Mouse (Mus musculus) limb, embryonic 14.5 days (tissue): Measurements from ENCODE around the gene Myh7. TPM values are rescaled to one million over a fixed set of nuclear protein-coding genes. Genes with fewer than 3 reads are reported as not detected.
"Not testable (repeated sequence)": the region's sequence is repeated elsewhere in the genome, so short reads cannot be mapped to it uniquely, and the experiment has no call there.

Experiments
- ATAC-seq: fragments of 200-750 bp; cut with Nextera tagmentation; 2 replicates; pipeline ENCODE4 v1.8.0; 2017; ENCODE audit warnings: low read depth, moderate number of reproducible peaks, moderate TSS enrichment; ENCODE audit not compliant: low FRiP score
- DNase-seq: peaks from one replicate; pipeline ENCODE4 v3.0.0-alpha.2; 2015; ENCODE audit warnings: low spot score
- H3K27ac ChIP-seq: fragments of 300-500 bp; sonication (generic); replicated peaks from 2 replicates; pipeline ENCODE4 v1.5.1; 2014; ENCODE audit warnings: low read depth, mild to moderate bottlenecking, low read length, moderate library complexity, mixed read lengths
- H3K27me3 ChIP-seq: fragments of 300-500 bp; sonication (generic); 2 replicates; pipeline ENCODE4 v1.6.1; 2014; ENCODE audit warnings: low read length, mixed read lengths; ENCODE audit not compliant: control insufficient read depth, insufficient read depth
- H3K36me3 ChIP-seq: fragments of 300-500 bp; sonication (generic); 2 replicates; pipeline ENCODE4 v1.6.1; 2014; ENCODE audit warnings: mild to moderate bottlenecking, low read length, moderate library complexity, mixed read lengths; ENCODE audit not compliant: control insufficient read depth, insufficient read depth
- H3K4me1 ChIP-seq: fragments of 300-500 bp; sonication (generic); 2 replicates; pipeline ENCODE4 v1.6.1; 2014; ENCODE audit warnings: antibody characterized with exemption, low read length, mixed read lengths; ENCODE audit not compliant: control insufficient read depth, insufficient read depth
- H3K4me2 ChIP-seq: fragments of 300-500 bp; sonication (generic); replicated peaks from 2 replicates; pipeline ENCODE4 v1.6.1; 2014; ENCODE audit warnings: low read depth, mild to moderate bottlenecking, low read length, moderate library complexity; ENCODE audit not compliant: severe bottlenecking
- H3K4me3 ChIP-seq: fragments of 300-500 bp; sonication (generic); replicated peaks from 2 replicates; pipeline ENCODE4 v1.5.1; 2014; ENCODE audit warnings: low read length
- H3K9ac ChIP-seq: fragments of 300-500 bp; sonication (generic); 2 replicates; pipeline ENCODE4 v1.6.1; 2014; ENCODE audit warnings: mild to moderate bottlenecking, low read depth, low read length, moderate library complexity; ENCODE audit not compliant: severe bottlenecking
- H3K9me3 ChIP-seq: fragments of 300-500 bp; sonication (generic); 2 replicates; pipeline ENCODE4 v1.6.1; 2016; ENCODE audit warnings: low read length; ENCODE audit not compliant: control insufficient read depth
- POLR2A ChIP-seq: fragments of 200-500 bp; IDR thresholded peaks from 2 replicates; pipeline ENCODE4 v1.8.0; 2012; ENCODE audit warnings: inconsistent platforms, mild to moderate bottlenecking, moderate library complexity, borderline replicate concordance; ENCODE audit not compliant: insufficient read depth, insufficient read length; ENCODE audit errors: extremely low read depth
- whole genome bisulfite sequencing: fragments of 180-500 bp; shearing (Covaris S2); extraction: QIAGEN DNeasy Blood & Tissue Kit; methylation state at CpG from one replicate; pipeline ENCODE4 v1.1.7; 2014; 5-methylcytosine and 5-hydroxymethylcytosine counted together
- polyA plus RNA-seq, 2 experiments: library from polyadenylated mRNA; depleted of rRNA in 1 of 2; stranded (reverse) in 1 of 2; unstranded in 1 of 2; fragments of >200 nt; fragmentation: Nextera tagmentation in 1 of 2; extraction: Ambion mirVana in 1 of 2; gene quantifications; 2 replicates each; pipeline versions ENCODE4 v1.2.1 to v1.2.3; 2012 to 2014

The Myh7 gene
- polyA plus RNA-seq, 2 experiments, result 55.3 to 59.8 TPM

DNA sequence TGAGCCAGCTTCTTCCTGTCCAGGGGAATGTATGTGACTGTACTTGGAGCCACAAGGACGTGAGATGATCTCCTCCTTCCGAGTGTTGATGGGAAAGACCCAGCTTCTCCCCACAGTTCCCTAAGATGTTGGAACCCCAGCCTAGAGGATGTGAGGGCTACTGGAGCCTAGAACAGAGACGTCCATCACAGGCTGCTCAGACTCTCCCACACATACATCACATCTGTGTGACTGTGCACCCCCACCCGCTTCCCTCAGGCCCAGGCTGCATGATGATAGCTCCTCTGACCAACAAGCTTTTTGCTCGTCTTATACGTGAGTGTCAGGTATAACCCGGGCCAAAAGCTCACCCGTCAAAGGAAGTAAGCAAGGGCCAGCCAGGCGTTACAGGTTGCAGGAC, 45.6 kb downstream of the Myh7 start:
- Histone ChIP-seq H3K9ac (no peak overlapping the region), H3K4me1 (no peaks in the 10 kb centered on the region), H3K4me2 (no peak overlapping the region), H3K4me3 (no peak overlapping the region), H3K27me3 (no peaks in the 10 kb centered on the region), H3K36me3 (no peaks in the 10 kb centered on the region), H3K27ac (no peak overlapping the region), H3K9me3 (no peaks in the 10 kb centered on the region)
- 85% methylated on average over 9 of the region's 9 CpGs for WGBS
- DNase-seq, result no peak
- no peak for ATAC-seq
- TF ChIP-seq POLR2A, result no peak

DNA sequence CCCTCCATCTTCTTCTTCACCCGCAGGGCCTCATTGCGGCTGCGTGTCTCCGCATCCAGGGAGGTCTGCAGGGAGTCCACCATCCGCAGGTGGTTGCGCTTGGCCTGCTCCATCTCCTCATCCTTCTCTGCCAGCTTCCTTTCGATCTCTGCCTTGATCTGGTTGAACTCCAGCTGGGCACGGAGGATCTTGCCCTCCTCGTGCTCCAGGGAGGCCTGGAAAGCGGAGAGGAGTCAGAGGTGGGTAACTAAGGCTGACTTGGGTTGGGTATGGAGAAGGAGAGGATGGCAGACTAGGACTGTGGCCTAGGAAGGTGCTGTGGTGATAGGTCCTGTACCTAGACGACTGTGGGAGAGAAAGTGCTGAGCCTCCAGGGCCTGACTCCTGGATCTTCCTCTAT, 47.4 kb downstream of the Myh7 start:
- not testable (repeated sequence) for ATAC-seq, H3K4me3 ChIP-seq, H3K36me3 ChIP-seq, H3K4me1 ChIP-seq, H3K9ac ChIP-seq, H3K4me2 ChIP-seq, H3K27me3 ChIP-seq, H3K9me3 ChIP-seq, H3K27ac ChIP-seq, DNase-seq
- 81% methylated on average over 6 of the region's 11 CpGs for WGBS

DNA sequence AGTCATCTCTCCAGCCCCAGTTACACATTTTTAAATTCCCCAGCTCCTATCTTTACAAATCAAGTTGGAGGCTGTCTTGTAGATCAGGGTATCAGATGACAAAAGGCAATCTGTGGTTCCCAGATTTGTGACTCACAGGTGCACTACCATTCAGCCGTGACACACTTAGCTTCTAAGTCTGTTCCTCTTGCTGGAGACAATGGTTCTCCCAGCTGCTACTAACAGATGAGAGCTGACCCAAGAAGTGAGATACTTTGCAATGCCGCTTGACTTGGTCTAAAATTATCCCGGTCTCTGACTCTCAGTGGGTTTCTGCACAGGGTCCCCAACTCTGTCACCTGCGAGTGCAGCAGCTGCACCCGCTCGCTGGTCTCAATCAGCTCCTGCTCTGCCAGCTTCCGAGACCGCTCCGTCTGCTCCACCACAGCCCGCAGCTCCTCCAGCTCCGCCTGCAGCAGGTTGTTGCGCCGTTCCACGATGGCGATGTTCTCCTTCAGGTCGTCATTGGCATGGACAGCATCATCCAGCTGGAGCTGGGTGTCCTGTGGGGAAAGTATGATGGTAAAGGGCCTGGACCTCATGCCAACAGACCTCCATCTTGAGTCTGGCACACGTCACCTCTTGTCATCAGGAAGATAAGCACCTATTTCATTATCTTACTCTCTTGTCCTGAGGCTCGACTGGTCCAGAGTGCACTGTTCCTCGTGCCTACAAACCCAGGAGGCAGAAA, 48.3 kb downstream of the Myh7 start:
- ATAC-seq, result peak; percentile 68; the same call in 1 of the 2 replicates
- TF ChIP-seq POLR2A, result no peak

DNA sequence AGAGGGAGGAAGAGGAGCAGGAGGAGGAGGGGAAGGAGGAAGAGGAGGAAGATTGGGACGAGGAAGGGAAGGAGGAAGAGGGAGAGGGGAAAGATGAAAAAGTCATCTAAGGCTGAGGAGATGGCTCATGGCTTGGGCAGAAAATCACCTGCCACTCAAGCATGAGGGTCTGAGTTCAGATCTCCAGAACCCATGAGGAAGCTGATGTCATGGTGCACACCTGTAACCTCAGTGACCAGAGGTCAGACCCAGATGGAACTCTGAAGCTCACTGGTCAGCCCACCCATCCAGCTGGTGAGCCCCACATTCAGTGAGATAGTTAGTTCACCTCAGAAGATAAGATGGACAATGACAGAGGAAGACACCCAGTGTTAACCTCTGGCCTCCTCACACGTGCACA, 49.5 kb downstream of the Myh7 start:
- H3K9ac ChIP-seq, result no peak overlapping the region
- no peak for TF ChIP-seq POLR2A
- H3K27me3 ChIP-seq, result no peaks in the 10 kb centered on the region
- ATAC-seq, result no peak
- no peaks in the 10 kb centered on the region for H3K4me1 ChIP-seq
- H3K4me2 ChIP-seq, result no peak overlapping the region
- H3K4me3 ChIP-seq, result no peak overlapping the region
- H3K9me3 ChIP-seq, result no peaks in the 10 kb centered on the region
- DNase-seq, result no peak
- 72% methylated on average over 2 of the region's 2 CpGs for WGBS
- H3K36me3 ChIP-seq, result no peaks in the 10 kb centered on the region
- H3K27ac ChIP-seq, result no peak overlapping the region

More for the DNA sequence above, 48.3 kb downstream of the Myh7 start:
- Histone ChIP-seq H3K4me2 (no peak overlapping the region), H3K27ac (no peak overlapping the region), H3K9me3 (no peaks in the 10 kb centered on the region), H3K36me3 (no peaks in the 10 kb centered on the region), H3K9ac (no peak overlapping the region), H3K27me3 (no peaks in the 10 kb centered on the region), H3K4me3 (no peak overlapping the region), H3K4me1 (no peaks in the 10 kb centered on the region)
- 69% methylated on average over 19 of the region's 19 CpGs for WGBS
- no peak for DNase-seq

DNA sequence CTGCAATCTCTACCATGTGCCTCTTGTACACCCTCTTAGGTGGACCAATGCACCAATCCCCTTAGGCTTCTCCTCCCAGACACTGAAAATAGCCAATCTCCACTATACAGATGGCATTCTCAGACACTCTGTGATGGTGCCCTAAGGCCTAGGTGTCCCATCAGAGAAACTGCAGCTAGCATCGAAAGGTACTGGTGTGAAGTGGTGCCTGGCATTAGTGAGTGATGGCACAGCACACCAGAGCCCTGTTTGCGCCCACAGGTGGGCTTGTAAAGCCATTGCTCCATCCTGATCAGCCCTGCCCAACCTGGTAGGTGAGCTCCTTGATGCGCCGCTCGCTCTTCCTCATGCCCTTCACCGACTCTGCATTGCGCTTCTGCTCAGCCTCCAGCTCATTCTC, 50.5 kb downstream of the Myh7 start:
- Histone ChIP-seq H3K4me3 (no peak overlapping the region), H3K9me3 (no peaks in the 10 kb centered on the region), H3K4me2 (no peak overlapping the region), H3K4me1 (no peaks in the 10 kb centered on the region), H3K36me3 (no peaks in the 10 kb centered on the region), H3K27me3 (no peaks in the 10 kb centered on the region), H3K27ac (no peak overlapping the region), H3K9ac (no peak overlapping the region)
- WGBS, result 87% methylated on average over 7 of the region's 7 CpGs
- DNase-seq, result no peak
- ATAC-seq, result no peak
- no peak for TF ChIP-seq POLR2A
